Mouse (Mus musculus) embryonic stem cell, embryonic (primary cell): ENCODE data around the gene Tnk2.

Source experiments
- CTCF ChIA-PET, 4 experiments: fragments of 300-600 bp in 2 of 4; fragments of 350-600 bp in 2 of 4; sonication (Branson Sonifier 250); formaldehyde crosslinking; loops; one replicate each; lab custom pipeline; 2022; ENCODE audit warnings: inconsistent platforms in 2 of 4; lab: Charles Lee
- POLR2A ChIA-PET, 4 experiments: fragments of 300-600 bp in 2 of 4; fragments of 350-600 bp in 2 of 4; sonication (Branson Sonifier 250); formaldehyde crosslinking; loops; one replicate each; lab custom pipeline; 2022; ENCODE audit warnings: antibody characterized with exemption in 4 of 4, inconsistent platforms in 1 of 4; lab: Charles Lee

Gene Tnk2

GRCm38 (mm10) chr16:32696841-32697464 is 53.3 kb downstream of the Tnk2 start:
- POLR2A ChIA-PET, result interaction anchor here (0.5 to 1.8 kb wide), 46 partner anchors 7 to 1862 kb away, joined by 3 to 11 read pairs (median 4); partner anchors contain the start of genes Iqcg (in 3 of the 4), Rpl35a (in 2 of the 4), Fyttd1 (in 1 of the 4) and Osbpl11 (in 1 of the 4)

GRCm38 (mm10) chr16:32697665-32698446 is 54.2 kb downstream of the Tnk2 start:
- ChIA-PET CTCF (interaction anchor here (0.5 to 2.4 kb wide), 98 partner anchors 8 to 584 kb away, joined by 3 to 39 read pairs (median 4); partner anchors contain the start of genes Fyttd1 (in 2 of the 4), Rubcn (in 2 of the 4), Rpl35a (in 1 of the 4) and Smbd1 (in 1 of the 4)), POLR2A (interaction anchor here in 3 of 4 experiments (0.5 to 1.8 kb wide), 38 partner anchors 8 to 1861 kb away, joined by 3 to 11 read pairs (median 4); partner anchors contain the start of genes Iqcg (in 2 of the 3), Rpl35a (in 2 of the 3), Fyttd1 (in 1 of the 3) and Osbpl11 (in 1 of the 3))

More at GRCm38 (mm10) chr16:32696841-32697464, 53.3 kb downstream of the Tnk2 start:
- CTCF ChIA-PET, result interaction anchor here (0.5 to 2.4 kb wide), 111 partner anchors 8 to 757 kb away, joined by 3 to 39 read pairs (median 4); partner anchors contain the start of genes Fyttd1 (in 2 of the 4), Rubcn (in 2 of the 4), Rpl35a (in 1 of the 4) and Smbd1 (in 1 of the 4)

GRCm38 (mm10) chr16:32698550-32698949 is 54.9 kb downstream of the Tnk2 start:
- ChIA-PET CTCF (interaction anchor here in 3 of 4 experiments (0.7 to 2.2 kb wide), 8 partner anchors 8 to 330 kb away, joined by 3 to 23 read pairs (median 5); partner anchors contain the start of genes Fyttd1 (in 1 of the 3) and Rubcn (in 1 of the 3)), POLR2A (interaction anchor here in 3 of 4 experiments (0.5 to 1.6 kb wide), 9 partner anchors 9 to 358 kb away, joined by 3 to 8 read pairs (median 3); partner anchors contain the start of genes Fyttd1 (in 1 of the 3), Rpl35a (in 1 of the 3), Rubcn (in 1 of the 3) and Smbd1 (in 1 of the 3))

- ChIA-PET CTCF (interaction anchor here in 2 of 4 experiments (0.7 to 1.3 kb wide), 3 partner anchors 12 to 77 kb away, joined by 3 to 4 read pairs (median 3); no protein-coding TSS in a partner anchor), POLR2A (interaction anchor here in 2 of 4 experiments (0.6 to 1.0 kb wide), 4 partner anchors 15 to 1000 kb away, joined by 3 to 7 read pairs (median 4); no protein-coding TSS in a partner anchor)
These were observed 59.7 kb downstream of the Tnk2 start for GRCm38 (mm10) chr16:32703312-32703912.

GRCm38 (mm10) chr16:32705606-32706005 is 61.9 kb downstream of the Tnk2 start:
- ChIA-PET POLR2A (interaction anchor here (0.5 to 2.2 kb wide), 10 partner anchors 8 to 627 kb away, joined by 3 to 6 read pairs (median 4); partner anchors contain the start of genes Iqcg (in 1 of the 4) and Rpl35a (in 1 of the 4)), CTCF (interaction anchor here (0.6 to 4.4 kb wide), 32 partner anchors 8 to 419 kb away, joined by 3 to 39 read pairs (median 4); no protein-coding TSS in a partner anchor)

- ChIA-PET CTCF (interaction anchor here in 3 of 4 experiments (0.6 to 4.4 kb wide), 14 partner anchors 8 to 544 kb away, joined by 3 to 39 read pairs (median 4); partner anchors contain the start of genes Fyttd1 (in 1 of the 3), Rubcn (in 1 of the 3) and Snx4 (in 1 of the 3)), POLR2A (interaction anchor here in 3 of 4 experiments (0.5 to 2.2 kb wide), 10 partner anchors 8 to 349 kb away, joined by 3 to 8 read pairs (median 5); partner anchors contain the start of genes Iqcg (in 1 of the 3) and Rpl35a (in 1 of the 3))
These were observed 63.6 kb downstream of the Tnk2 start for GRCm38 (mm10) chr16:32707111-32707823.

- CTCF ChIA-PET, result interaction anchor here in 3 of 4 experiments (0.6 to 4.4 kb wide), 10 partner anchors 8 to 404 kb away, joined by 3 to 39 read pairs (median 4); no protein-coding TSS in a partner anchor
- POLR2A ChIA-PET, result interaction anchor here in 3 of 4 experiments (0.5 to 2.0 kb wide), 7 partner anchors 8 to 196 kb away, joined by 3 to 8 read pairs (median 6); no protein-coding TSS in a partner anchor
These were observed 64.3 kb downstream of the Tnk2 start for GRCm38 (mm10) chr16:32707824-32708456.

GRCm38 (mm10) chr16:32708457-32709033 is 64.9 kb downstream of the Tnk2 start:
- POLR2A ChIA-PET, result interaction anchor here in 3 of 4 experiments (0.6 to 2.0 kb wide), 5 partner anchors 9 to 445 kb away, joined by 3 to 7 read pairs (median 6); no protein-coding TSS in a partner anchor
- CTCF ChIA-PET, result interaction anchor here (0.6 to 4.4 kb wide), 8 partner anchors 11 to 1838 kb away, joined by 3 to 39 read pairs (median 6); no protein-coding TSS in a partner anchor

GRCm38 (mm10) chr16:32709116-32709515 is 65.4 kb downstream of the Tnk2 start:
- CTCF ChIA-PET, result interaction anchor here (0.6 to 4.4 kb wide), 7 partner anchors 12 to 1839 kb away, joined by 3 to 39 read pairs (median 7); no protein-coding TSS in a partner anchor
- POLR2A ChIA-PET, result interaction anchor here in 3 of 4 experiments (0.6 to 2.0 kb wide), 4 partner anchors 10 to 444 kb away, joined by 3 to 7 read pairs (median 5); no protein-coding TSS in a partner anchor

GRCm38 (mm10) chr16:32710426-32711070 is 66.9 kb downstream of the Tnk2 start:
- POLR2A ChIA-PET, result interaction anchor here (0.8 to 2.2 kb wide), 7 partner anchors 11 to 346 kb away, joined by 3 to 9 read pairs (median 3); partner anchors contain the start of genes Iqcg (in 1 of the 4) and Rpl35a (in 1 of the 4)
- CTCF ChIA-PET, result interaction anchor here in 3 of 4 experiments (0.8 to 2.5 kb wide), 3 partner anchors 13 to 32 kb away, joined by 3 to 10 read pairs (median 10); no protein-coding TSS in a partner anchor

GRCm38 (mm10) chr16:32712202-32712601 is 68.5 kb downstream of the Tnk2 start:
- CTCF ChIA-PET, result interaction anchor here in 3 of 4 experiments (0.6 to 2.5 kb wide), 13 partner anchors 15 to 448 kb away, joined by 3 to 14 read pairs (median 6); no protein-coding TSS in a partner anchor

GRCm38 (mm10) chr16:32713556-32713955 is 69.9 kb downstream of the Tnk2 start:
- POLR2A ChIA-PET, result no interaction called here
- CTCF ChIA-PET, result interaction anchor here in 1 of 4 experiments (0.7 to 2.2 kb wide), 2 partner anchors 31 to 631 kb away, joined by 3 to 7 read pairs; no protein-coding TSS in a partner anchor

More at GRCm38 (mm10) chr16:32712202-32712601, 68.5 kb downstream of the Tnk2 start:
- POLR2A ChIA-PET, result interaction anchor here (0.6 to 2.2 kb wide), 16 partner anchors 15 to 1237 kb away, joined by 3 to 9 read pairs (median 4); partner anchors contain the start of genes Nrros (in 1 of the 4), Smbd1 (in 1 of the 4) and Tfrc (in 1 of the 4)

GRCm38 (mm10) chr16:32715364-32715763 is 71.7 kb downstream of the Tnk2 start:
- POLR2A ChIA-PET, result interaction anchor here (0.6 to 1.4 kb wide), 10 partner anchors 9 to 470 kb away, joined by 3 to 5 read pairs (median 4); partner anchors contain the start of genes Osbpl11 (in 1 of the 4) and Rpl35a (in 1 of the 4)

GRCm38 (mm10) chr16:32723163-32723562 is 79.5 kb downstream of the Tnk2 start:
- CTCF ChIA-PET, result interaction anchor here in 2 of 4 experiments (0.5 to 2.1 kb wide), 2 partner anchors 25 to 26 kb away, joined by 4 to 7 read pairs; no protein-coding TSS in a partner anchor

More at GRCm38 (mm10) chr16:32715364-32715763, 71.7 kb downstream of the Tnk2 start:
- CTCF ChIA-PET, result interaction anchor here (0.5 to 3.2 kb wide), 62 partner anchors 8 to 1969 kb away, joined by 3 to 18 read pairs (median 4); partner anchors contain the start of genes Fyttd1 (in 1 of the 4), Pcyt1a (in 1 of the 4) and Rubcn (in 1 of the 4)

More at GRCm38 (mm10) chr16:32723163-32723562, 79.5 kb downstream of the Tnk2 start:
- POLR2A ChIA-PET, result interaction anchor here in 1 of 4 experiments (0.6 to 1.5 kb wide), 3 partner anchors 13 to 306 kb away, joined by 3 to 4 read pairs (median 4); no protein-coding TSS in a partner anchor
